Mouse (Mus musculus) urinary bladder, adult 18-20 months (tissue): Measurements from ENCODE around the gene Adat2.

Source experiments
- DNase-seq, 2 experiments: peaks; one replicate each; pipeline ENCODE4 v3.0.0; 2022; ENCODE audit warnings: low spot score in 2 of 2, mixed read lengths in 2 of 2

The Adat2 gene

GRCm38 (mm10) chr10:13596073-13596472 lies 43.4 kb downstream of the Adat2 start:
- DNase-seq: no peak

- no peak for DNase-seq
These were observed 44.2 kb downstream of the Adat2 start for GRCm38 (mm10) chr10:13596866-13597265.

GRCm38 (mm10) chr10:13597491-13597890 lies 44.8 kb downstream of the Adat2 start:
- DNase-seq: no peak

GRCm38 (mm10) chr10:13600926-13601325 lies 48.2 kb downstream of the Adat2 start:
- DNase-seq: no peak
